Mouse (Mus musculus): Measurements from ENCODE around the gene Bcor. TPM values are rescaled to one million over a fixed set of nuclear protein-coding genes. Genes with fewer than 3 reads are reported as not detected.

Gene Bcor
- total RNA-seq, 1 experiment, result 32.9 TPM

- Histone ChIP-seq H3K9me3 (ENCODE audit: control insufficient read depth, insufficient read depth, low read depth, low read length) (no peaks in the 10 kb centered on the region), H3K9ac (ENCODE audit: insufficient read depth, low read depth, low read length, poor library complexity, severe bottlenecking) (peak overlapping the region; percentile 37; the same call in 1 of the 2 replicates), H3K4me3 (ENCODE audit: insufficient read depth in 1 of 2, low read depth in 1 of 2, low read length in 2 of 2, poor library complexity in 1 of 2, severe bottlenecking in 1 of 2) (peak overlapping the region; percentile 54 to 64), H3K4me1 (ENCODE audit: control insufficient read depth in 2 of 2, insufficient read depth in 2 of 2, low read length in 2 of 2, poor library complexity in 1 of 2) (peaks cover 0 to 6% of the 10 kb centered on the region in 2 experiments; a peak in 1 of 4 replicates), H3K36me3 (ENCODE audit: control insufficient read depth, insufficient read depth, low read length, poor library complexity, severe bottlenecking) (no peaks in the 10 kb centered on the region), H3K27ac (ENCODE audit: insufficient read depth, low read depth, low read length, poor library complexity, severe bottlenecking) (no peak overlapping the region)
- no peak for DNase-seq (ENCODE audit: low read depth, low spot score)
- no peak for TF ChIP-seq ZC3H11A (IDR thresholded peaks at IDR 0.05; ENCODE audit: borderline replicate concordance, low read depth, low read length)
- no peak for TF ChIP-seq CHD2 (IDR thresholded peaks at IDR 0.05; ENCODE audit: low read depth, low read length)
- TF ChIP-seq ZNF384 (IDR thresholded peaks at IDR 0.05; ENCODE audit: low read depth, low read length), result no peak
- no peak for TF ChIP-seq HCFC1 (IDR thresholded peaks at IDR 0.05; ENCODE audit: borderline replicate concordance, insufficient read depth, low read length)
- no peak for TF ChIP-seq MAFK (IDR thresholded peaks at IDR 0.05; ENCODE audit: insufficient read depth, low read depth, low read length)
- in situ Hi-C loops (cut with MboI; ENCODE audit: low sequenced_read_pairs in 2 of 2, unreplicated experiment in 2 of 2), result loop anchor here (10.0 to 25.0 kb wide), 3 partner anchors 72 to 440 kb away; no protein-coding TSS in a partner anchor
Measured at GRCm38 (mm10) chrX:12076763-12077600, 83.2 kb downstream of the Bcor start.

- H3K9ac ChIP-seq (ENCODE audit: insufficient read depth, low read depth, low read length, poor library complexity, severe bottlenecking), result no peak overlapping the region; the same call in 1 of the 2 replicates
- H3K4me3 ChIP-seq (ENCODE audit: insufficient read depth in 1 of 2, low read depth in 1 of 2, low read length in 2 of 2, poor library complexity in 1 of 2, severe bottlenecking in 1 of 2), result peak overlapping the region in 1 of 2 experiments; percentile 3; a peak in 1 of 4 replicates
- in situ Hi-C loops (cut with MboI; ENCODE audit: low sequenced_read_pairs in 2 of 2, unreplicated experiment in 2 of 2), result loop anchor here in 1 of 2 experiments (10.0 kb wide), 1 partner anchor 68 kb away; no protein-coding TSS in a partner anchor
- DNase-seq (ENCODE audit: low read depth, low spot score), result no peak
- H3K27ac ChIP-seq (ENCODE audit: insufficient read depth, low read depth, low read length, poor library complexity, severe bottlenecking), result no peak overlapping the region
- no peaks in the 10 kb centered on the region for H3K9me3 ChIP-seq (ENCODE audit: control insufficient read depth, insufficient read depth, low read depth, low read length)
- H3K36me3 ChIP-seq (ENCODE audit: control insufficient read depth, insufficient read depth, low read length, poor library complexity, severe bottlenecking), result no peaks in the 10 kb centered on the region
- peaks cover 0 to 11% of the 10 kb centered on the region in 2 experiments; a peak in 2 of 4 replicates for H3K4me1 ChIP-seq (ENCODE audit: control insufficient read depth in 2 of 2, insufficient read depth in 2 of 2, low read length in 2 of 2, poor library complexity in 1 of 2)
- TF ChIP-seq CHD2 (IDR thresholded peaks at IDR 0.05; ENCODE audit: low read depth, low read length) (no peak), MAFK (IDR thresholded peaks at IDR 0.05; ENCODE audit: insufficient read depth, low read depth, low read length) (no peak)
Measured at GRCm38 (mm10) chrX:12072721-12073120, 87.4 kb downstream of the Bcor start.

- no peak for DNase-seq (ENCODE audit: low read depth, low spot score)
- TF ChIP-seq MAFK (IDR thresholded peaks at IDR 0.05; ENCODE audit: insufficient read depth, low read depth, low read length), result no peak
- no peak for TF ChIP-seq ZNF384 (IDR thresholded peaks at IDR 0.05; ENCODE audit: low read depth, low read length)
- TF ChIP-seq ZC3H11A (IDR thresholded peaks at IDR 0.05; ENCODE audit: borderline replicate concordance, low read depth, low read length), result no peak
- no peak for TF ChIP-seq HCFC1 (IDR thresholded peaks at IDR 0.05; ENCODE audit: borderline replicate concordance, insufficient read depth, low read length)
- TF ChIP-seq CHD2 (IDR thresholded peaks at IDR 0.05; ENCODE audit: low read depth, low read length), result no peak
- in situ Hi-C loops (cut with MboI; ENCODE audit: low sequenced_read_pairs in 2 of 2, unreplicated experiment in 2 of 2), result no loop called here
- Histone ChIP-seq H3K9ac (ENCODE audit: insufficient read depth, low read depth, low read length, poor library complexity, severe bottlenecking) (no peak overlapping the region), H3K36me3 (ENCODE audit: control insufficient read depth, insufficient read depth, low read length, poor library complexity, severe bottlenecking) (no peaks in the 10 kb centered on the region), H3K27ac (ENCODE audit: insufficient read depth, low read depth, low read length, poor library complexity, severe bottlenecking) (no peak overlapping the region), H3K4me3 (ENCODE audit: insufficient read depth in 1 of 2, low read depth in 1 of 2, low read length in 2 of 2, poor library complexity in 1 of 2, severe bottlenecking in 1 of 2) (no peak overlapping the region; a peak in 1 of 4 replicates), H3K4me1 (ENCODE audit: control insufficient read depth in 2 of 2, insufficient read depth in 2 of 2, low read length in 2 of 2, poor library complexity in 1 of 2) (peaks cover 0 to 17% of the 10 kb centered on the region in 2 experiments; a peak in 2 of 4 replicates), H3K9me3 (ENCODE audit: control insufficient read depth, insufficient read depth, low read depth, low read length) (no peaks in the 10 kb centered on the region)
Measured at GRCm38 (mm10) chrX:12068978-12069724, 91.0 kb downstream of the Bcor start.

GRCm38 (mm10) chrX:12067851-12068510 lies 92.2 kb downstream of the Bcor start:
- no peak overlapping the region for H3K4me3 ChIP-seq (ENCODE audit: insufficient read depth in 1 of 2, low read depth in 1 of 2, low read length in 2 of 2, poor library complexity in 1 of 2, severe bottlenecking in 1 of 2)
- H3K9ac ChIP-seq (ENCODE audit: insufficient read depth, low read depth, low read length, poor library complexity, severe bottlenecking), result no peak overlapping the region
- no peaks in the 10 kb centered on the region for H3K9me3 ChIP-seq (ENCODE audit: control insufficient read depth, insufficient read depth, low read depth, low read length)
- in situ Hi-C loops (cut with MboI; ENCODE audit: low sequenced_read_pairs in 2 of 2, unreplicated experiment in 2 of 2), result no loop called here
- DNase-seq (ENCODE audit: low read depth, low spot score), result no peak
- no peak for TF ChIP-seq HCFC1 (IDR thresholded peaks at IDR 0.05; ENCODE audit: borderline replicate concordance, insufficient read depth, low read length)
- no peak for TF ChIP-seq CHD2 (IDR thresholded peaks at IDR 0.05; ENCODE audit: low read depth, low read length)
- no peak for TF ChIP-seq ZC3H11A (IDR thresholded peaks at IDR 0.05; ENCODE audit: borderline replicate concordance, low read depth, low read length)
- no peak for TF ChIP-seq MAFK (IDR thresholded peaks at IDR 0.05; ENCODE audit: insufficient read depth, low read depth, low read length)
- no peak for TF ChIP-seq ZNF384 (IDR thresholded peaks at IDR 0.05; ENCODE audit: low read depth, low read length)
- peaks cover 0 to 16% of the 10 kb centered on the region in 2 experiments; a peak in 2 of 4 replicates for H3K4me1 ChIP-seq (ENCODE audit: control insufficient read depth in 2 of 2, insufficient read depth in 2 of 2, low read length in 2 of 2, poor library complexity in 1 of 2)
- no peak overlapping the region for H3K27ac ChIP-seq (ENCODE audit: insufficient read depth, low read depth, low read length, poor library complexity, severe bottlenecking)
- H3K36me3 ChIP-seq (ENCODE audit: control insufficient read depth, insufficient read depth, low read length, poor library complexity, severe bottlenecking), result no peaks in the 10 kb centered on the region
